ENCODE assay signal across 9 mouse cellular contexts in genomic region chr10:111996549-111996904, GRCm38 (mm10). TPM values are rescaled to one million over a fixed set of nuclear protein-coding genes. Genes with fewer than 3 reads are reported as not detected.
DNase-seq lines count a peak whose midpoint lies in the region; ATAC-seq lines count a peak whose summit lies in the region.
"Had no signal": no experiment of that assay in that cellular context is flagged by ENCODE, and none has a peak within 500 bp of the region (broad histone marks: within the 10 kb centered on the region; RNA-seq: fewer than 3 reads in every experiment).

No protein-coding gene starts in this region.

- DNase-seq in 3134 (ENCODE audit: extremely low read depth, insufficient read length, low spot score) = peak; percentile 28
- DNase-seq in CD4-positive helper T cell, adult 2 months (ENCODE audit: low read depth, low spot score) = peak; percentile 67
- no peak for DNase-seq in adrenal gland, adult 2 months
- DNase-seq in left cerebral cortex, adult 11 months (ENCODE audit: low spot score) = no peak
- no peak for DNase-seq in frontal cortex, postnatal 10 days (ENCODE audit: low spot score in 2 of 2)
- no peak for DNase-seq in kidney, postnatal 10 days
- DNase-seq: heart, postnatal 4 days had no signal

- ATAC-seq in inflammation-experienced regulatory T-cells, adult 6 months = peak; percentile 50
- ATAC-seq in megakaryocyte progenitor cell, adult 5-6 weeks (replicated peaks; ENCODE audit: poor library complexity) = peak; percentile 60

RNA-seq across cellular contexts. Expression of gene Glipr1, which starts 5.9 kb away (rescaled TPM):
- polyA plus RNA-seq in inflammation-experienced regulatory T-cells, adult 6 months (2017; shearing (Covaris generic)) = 100 to 1,000 TPM in 2 of 3 experiments, 10 to 100 TPM in 1; 91.2 to 252 (median 106) TPM
- total RNA-seq in megakaryocyte progenitor cell, adult 5-6 weeks (2015) = 490 and 618 TPM in 2 replicates
- total RNA-seq in megakaryocyte progenitor cell, adult 5-6 weeks (2017) = 424 and 503 TPM in 2 replicates
- total RNA-seq in adrenal gland, adult 2 months (2021) = 1 to 10 TPM; 2.9 to 4.6 TPM
- polyA plus RNA-seq in adrenal gland, adult 2 months (2012; rRNA removed) = 0.32 and 0.67 TPM in 2 replicates

RNA-seq across cellular contexts. Expression of gene Krr1, which starts 24.1 kb away (rescaled TPM):
- polyA plus RNA-seq in inflammation-experienced regulatory T-cells, adult 6 months (2017; shearing (Covaris generic)) = 10 to 100 TPM; 39.1 to 46.2 (median 42.1) TPM
- total RNA-seq in megakaryocyte progenitor cell, adult 5-6 weeks (2015) = 74.9 and 77.0 TPM in 2 replicates
- total RNA-seq in megakaryocyte progenitor cell, adult 5-6 weeks (2017) = 55.8 and 63.2 TPM in 2 replicates
- 10 to 100 TPM; 34.1 to 38.6 TPM for total RNA-seq in adrenal gland, adult 2 months (2021)
- 1.0 and 2.0 TPM in 2 replicates for polyA plus RNA-seq in adrenal gland, adult 2 months (2012; rRNA removed)

Comparison
In these comparisons a context has a peak if more than half of its experiments do, and no peak if none do; other contexts are left out.
1. DNase-seq: peak in 3134 (single experiment) and CD4-positive helper T cell, adult 2 months (single experiment); none in adrenal gland, adult 2 months (single experiment), left cerebral cortex, adult 11 months (single experiment), frontal cortex, postnatal 10 days (0 of 2) and kidney, postnatal 10 days (single experiment).
2. RNA of gene Glipr1, which starts 5.9 kb away (total RNA-seq): 424 to 618 TPM in megakaryocyte progenitor cell, adult 5-6 weeks; 2.9 to 4.6 TPM in adrenal gland, adult 2 months; every median in the first group is over 10 times any median in the second.